Mouse (Mus musculus) kidney, embryonic 15.5 days (tissue): ENCODE results near the gene Nrgn. TPM values are rescaled to one million over a fixed set of nuclear protein-coding genes. Genes with fewer than 3 reads are reported as not detected.

Experiments used
- ATAC-seq: fragments of 200-750 bp; cut with Nextera tagmentation; replicated peaks from 2 replicates; pipeline ENCODE4 v1.8.0; 2017; ENCODE audit warnings: moderate TSS enrichment; ENCODE audit not compliant: low FRiP score
- H3K27ac ChIP-seq: fragments of 300-500 bp; sonication (generic); 2 replicates; pipeline ENCODE4 v1.5.1; 2015; ENCODE audit warnings: mild to moderate bottlenecking, inconsistent platforms
- H3K27me3 ChIP-seq: fragments of 300-500 bp; sonication (generic); 2 replicates; pipeline ENCODE4 v1.6.1; 2015; ENCODE audit warnings: inconsistent platforms
- H3K36me3 ChIP-seq: fragments of 300-500 bp; sonication (generic); 2 replicates; pipeline ENCODE4 v1.6.1; 2015; ENCODE audit warnings: inconsistent platforms
- H3K4me1 ChIP-seq: fragments of 300-500 bp; sonication (generic); 2 replicates; pipeline ENCODE4 v1.6.1; 2015; ENCODE audit warnings: inconsistent platforms
- H3K4me2 ChIP-seq: fragments of 300-500 bp; sonication (generic); 2 replicates; pipeline ENCODE4 v1.6.1; 2015; ENCODE audit warnings: moderate library complexity, mild to moderate bottlenecking, inconsistent platforms
- H3K4me3 ChIP-seq: fragments of 300-500 bp; sonication (generic); replicated peaks from 2 replicates; pipeline ENCODE4 v1.5.1; 2015; ENCODE audit warnings: mild to moderate bottlenecking, inconsistent platforms
- H3K9ac ChIP-seq: fragments of 300-500 bp; sonication (generic); 2 replicates; pipeline ENCODE4 v1.6.1; 2015; ENCODE audit warnings: mild to moderate bottlenecking, inconsistent platforms
- H3K9me3 ChIP-seq: fragments of 300-500 bp; sonication (generic); replicated peaks from 2 replicates; pipeline ENCODE4 v1.6.1; 2016; ENCODE audit warnings: inconsistent platforms
- WGBS: fragments of 180-500 bp; shearing (Covaris S2); methylation state at CpG from one replicate; pipeline ENCODE4 v1.1.7; 2015; ENCODE audit warnings: mixed read lengths; 5-methylcytosine and 5-hydroxymethylcytosine counted together
- polyA plus RNA-seq: library from polyadenylated mRNA; unstranded; fragments of >200 nt; fragmentation: Nextera tagmentation; extraction: Ambion mirVana; gene quantifications from 2 replicates; pipeline ENCODE4 v1.2.1, GENCODE M21; 2015

The Nrgn gene
- polyA plus RNA-seq, 1 experiment from 2014 or later, result 4.2 TPM

DNA sequence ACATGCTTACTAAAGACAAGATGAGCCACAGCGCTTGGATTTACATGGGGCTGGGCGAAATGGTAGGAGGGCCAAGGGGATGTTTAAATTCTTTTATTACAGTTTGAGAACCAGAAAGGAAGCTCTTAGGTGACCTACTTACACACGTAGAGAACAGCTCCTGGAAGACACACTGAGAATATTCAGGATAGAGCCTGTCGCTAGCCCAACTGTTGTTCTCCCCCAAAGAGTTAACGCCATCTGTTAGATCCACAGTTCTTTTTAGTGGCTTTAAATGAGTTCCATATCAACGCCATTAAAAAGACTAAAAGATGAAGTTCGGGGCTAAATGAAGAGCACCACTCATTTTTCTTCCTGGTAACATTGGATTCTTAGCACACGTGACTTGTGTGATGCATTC is 33.7 kb downstream of the Nrgn start:
- ATAC-seq, result no peak
- H3K36me3 ChIP-seq, result peaks cover 45% of the 10 kb centered on the region
- H3K9ac ChIP-seq, result no peak overlapping the region
- H3K27me3 ChIP-seq, result no peaks in the 10 kb centered on the region
- H3K9me3 ChIP-seq, result no peaks in the 10 kb centered on the region
- H3K27ac ChIP-seq, result no peak overlapping the region
- no peak overlapping the region for H3K4me2 ChIP-seq
- peaks cover 3% of the 10 kb centered on the region for H3K4me1 ChIP-seq
- H3K4me3 ChIP-seq, result no peak overlapping the region
- WGBS, result 94% methylated on average over 8 of the region's 8 CpGs

DNA sequence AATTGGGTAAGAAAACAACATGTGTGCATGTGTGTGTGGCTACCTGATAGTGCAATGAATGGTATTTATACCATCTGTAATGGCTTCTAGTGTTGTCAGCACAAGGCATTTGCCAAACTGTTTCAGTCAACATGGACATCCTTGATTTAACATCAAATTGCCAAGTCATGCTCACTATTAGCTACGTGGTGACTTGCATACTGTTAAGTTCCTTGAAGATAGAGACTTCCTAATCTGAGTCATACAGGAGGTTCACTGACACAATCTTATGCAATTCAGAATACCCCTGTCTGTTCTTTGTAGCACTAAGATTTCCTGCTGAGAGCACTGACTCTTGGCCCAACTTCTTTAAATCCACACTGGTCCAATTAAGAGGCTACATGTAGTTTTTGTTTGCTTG is 35.2 kb downstream of the Nrgn start:
- Histone ChIP-seq H3K27me3 (no peaks in the 10 kb centered on the region), H3K36me3 (peaks cover 34% of the 10 kb centered on the region), H3K4me2 (no peak overlapping the region), H3K27ac (no peak overlapping the region), H3K9me3 (no peaks in the 10 kb centered on the region), H3K4me1 (peaks cover 13% of the 10 kb centered on the region), H3K4me3 (no peak overlapping the region), H3K9ac (no peak overlapping the region)
- WGBS, result 80% methylated on average over 1 of the region's 1 CpGs
- 0 out of 2 replicates have a peak, but pooled peaks have one; percentile 9 for ATAC-seq

DNA sequence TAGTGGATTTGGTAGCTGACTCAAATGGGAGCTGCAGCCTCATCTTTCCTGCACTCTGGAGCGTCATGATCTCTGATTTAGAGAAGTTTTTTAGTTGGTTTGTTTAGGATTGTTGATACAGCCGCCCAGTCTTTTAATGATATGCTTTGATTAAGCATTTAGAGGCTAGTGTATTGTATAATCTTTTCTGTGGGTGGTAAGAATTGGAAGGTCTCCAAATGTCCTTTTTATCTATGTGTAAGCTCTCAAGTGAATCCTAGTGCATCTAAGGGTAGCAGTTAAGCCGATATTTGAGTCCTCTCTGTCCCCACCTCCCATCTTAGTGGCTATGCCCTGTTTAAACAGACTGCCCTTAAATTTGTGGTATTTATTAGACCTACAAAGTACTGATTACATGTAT is 38.2 kb downstream of the Nrgn start:
- H3K27me3 ChIP-seq, result no peaks in the 10 kb centered on the region
- peaks cover 13% of the 10 kb centered on the region for H3K4me1 ChIP-seq
- no peak for ATAC-seq
- peaks cover 9% of the 10 kb centered on the region for H3K36me3 ChIP-seq
- no peak overlapping the region for H3K4me2 ChIP-seq
- no peak overlapping the region for H3K27ac ChIP-seq
- H3K9ac ChIP-seq, result no peak overlapping the region
- WGBS, result 58% methylated on average over 3 of the region's 3 CpGs
- H3K4me3 ChIP-seq, result no peak overlapping the region
- H3K9me3 ChIP-seq, result no peaks in the 10 kb centered on the region

- H3K36me3 ChIP-seq, result no peaks in the 10 kb centered on the region
- H3K27me3 ChIP-seq, result no peaks in the 10 kb centered on the region
- H3K9me3 ChIP-seq, result no peaks in the 10 kb centered on the region
- H3K4me1 ChIP-seq, result peaks cover 23% of the 10 kb centered on the region
- no peak overlapping the region for H3K4me3 ChIP-seq
- H3K27ac ChIP-seq, result no peak overlapping the region
- H3K4me2 ChIP-seq, result no peak overlapping the region
- no peak for ATAC-seq
- 92% methylated on average over 2 of the region's 2 CpGs for WGBS
- no peak overlapping the region for H3K9ac ChIP-seq
These were observed 40.6 kb downstream of the Nrgn start for GRCm38 (mm10) chr9:37512097-37512496.

DNA sequence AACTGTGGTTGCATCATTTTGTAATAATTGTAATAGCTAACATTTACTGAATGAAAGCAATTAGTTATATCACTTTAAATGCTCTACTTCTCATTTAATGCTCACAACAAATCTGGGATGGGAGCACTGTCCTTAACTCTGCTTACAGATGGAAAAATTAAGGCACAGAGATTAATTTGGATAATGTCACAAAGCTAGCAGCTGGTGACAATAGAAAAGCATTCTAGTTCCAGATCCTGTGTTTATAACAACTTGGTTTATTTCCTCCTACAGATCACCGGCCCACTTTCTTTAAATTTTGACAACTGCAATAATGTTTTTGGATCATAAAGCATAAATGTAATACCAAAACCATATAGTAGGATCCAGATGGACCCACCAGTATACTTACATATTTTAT is 46.7 kb downstream of the Nrgn start:
- H3K27ac ChIP-seq, result no peak overlapping the region
- no peak for ATAC-seq
- WGBS, result 91% methylated on average over 1 of the region's 1 CpGs

DNA sequence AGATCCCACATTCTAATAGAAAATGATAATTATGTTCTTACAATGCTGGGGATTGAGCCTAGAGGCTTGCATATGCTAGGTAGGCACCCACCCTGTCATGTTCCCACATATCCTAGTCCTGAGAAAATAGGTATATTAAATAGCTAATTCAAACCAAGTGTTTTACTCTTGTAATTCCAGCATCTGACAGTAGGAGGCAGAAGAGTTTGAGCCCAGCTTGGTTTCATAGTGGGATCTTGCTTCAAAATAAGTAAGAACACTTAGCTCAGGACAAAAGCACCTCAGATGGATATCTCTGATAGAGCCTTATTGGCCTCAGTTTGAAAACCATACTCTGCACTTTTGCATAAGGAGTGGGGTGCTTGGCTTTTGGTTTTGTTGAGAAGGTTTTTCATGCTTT is 48.4 kb downstream of the Nrgn start:
- ATAC-seq, result no peak
- Histone ChIP-seq H3K9me3 (no peaks in the 10 kb centered on the region), H3K4me1 (peaks cover 10% of the 10 kb centered on the region), H3K27ac (no peak overlapping the region), H3K9ac (no peak overlapping the region), H3K27me3 (no peaks in the 10 kb centered on the region), H3K4me3 (no peak overlapping the region), H3K4me2 (no peak overlapping the region), H3K36me3 (peaks cover 8% of the 10 kb centered on the region; the same call in 1 of the 2 replicates)

More for the DNA sequence above, 46.7 kb downstream of the Nrgn start:
- Histone ChIP-seq H3K4me3 (no peak overlapping the region), H3K9me3 (no peaks in the 10 kb centered on the region), H3K4me1 (peaks cover 10% of the 10 kb centered on the region), H3K9ac (no peak overlapping the region), H3K4me2 (no peak overlapping the region), H3K36me3 (peaks cover 5% of the 10 kb centered on the region; the same call in 1 of the 2 replicates), H3K27me3 (no peaks in the 10 kb centered on the region)

GRCm38 (mm10) chr9:37501170-37501569 is 51.5 kb downstream of the Nrgn start:
- Histone ChIP-seq H3K27ac (no peak overlapping the region), H3K27me3 (no peaks in the 10 kb centered on the region), H3K4me1 (no peaks in the 10 kb centered on the region), H3K36me3 (peaks cover 9% of the 10 kb centered on the region; the same call in 1 of the 2 replicates), H3K4me3 (no peak overlapping the region), H3K4me2 (no peak overlapping the region), H3K9ac (no peak overlapping the region), H3K9me3 (no peaks in the 10 kb centered on the region)
- WGBS, result 98% methylated on average over 1 of the region's 1 CpGs
- no peak for ATAC-seq

- Histone ChIP-seq H3K4me1 (no peaks in the 10 kb centered on the region), H3K9ac (no peak overlapping the region), H3K4me3 (no peak overlapping the region), H3K27me3 (no peaks in the 10 kb centered on the region), H3K36me3 (peaks cover 12% of the 10 kb centered on the region; the same call in 1 of the 2 replicates), H3K9me3 (no peaks in the 10 kb centered on the region), H3K4me2 (no peak overlapping the region), H3K27ac (no peak overlapping the region)
- ATAC-seq, result no peak
- WGBS, result 86% methylated on average over 3 of the region's 3 CpGs
These were observed 52.5 kb downstream of the Nrgn start for GRCm38 (mm10) chr9:37500201-37500600.

- Histone ChIP-seq H3K27ac (no peak overlapping the region), H3K4me3 (no peak overlapping the region), H3K4me2 (no peak overlapping the region), H3K9me3 (no peaks in the 10 kb centered on the region), H3K27me3 (no peaks in the 10 kb centered on the region), H3K36me3 (peaks cover 8% of the 10 kb centered on the region; the same call in 1 of the 2 replicates), H3K4me1 (peaks cover 3% of the 10 kb centered on the region; the same call in 1 of the 2 replicates), H3K9ac (no peak overlapping the region)
- ATAC-seq, result no peak
These were observed 56.4 kb downstream of the Nrgn start for GRCm38 (mm10) chr9:37496325-37496724.

GRCm38 (mm10) chr9:37495761-37496160 is 56.9 kb downstream of the Nrgn start:
- peaks cover 4% of the 10 kb centered on the region for H3K4me1 ChIP-seq
- no peak for ATAC-seq
- H3K9me3 ChIP-seq, result no peaks in the 10 kb centered on the region
- 54% methylated on average over 3 of the region's 3 CpGs for WGBS
- H3K4me3 ChIP-seq, result no peak overlapping the region
- H3K9ac ChIP-seq, result no peak overlapping the region
- H3K4me2 ChIP-seq, result no peak overlapping the region
- H3K27me3 ChIP-seq, result no peaks in the 10 kb centered on the region
- H3K36me3 ChIP-seq, result peaks cover 8% of the 10 kb centered on the region; the same call in 1 of the 2 replicates
- H3K27ac ChIP-seq, result no peak overlapping the region

Other genes starting within 250 kb of the Nrgn start
- 7.1 and 8.0 TPM in 2 replicates for gene Ccdc15, start 204.5 kb downstream of the Nrgn start, polyA plus RNA-seq
- gene Hepacam, start 185.6 kb downstream of the Nrgn start, polyA plus RNA-seq, result not detected in 2 replicates
- 15.8 and 19.6 TPM in 2 replicates for gene Robo4, start 151.0 kb downstream of the Nrgn start, polyA plus RNA-seq
- 0.18 and 0.53 TPM in 2 replicates for gene Robo3, start 119.7 kb downstream of the Nrgn start, polyA plus RNA-seq
- 22.1 and 23.9 TPM in 2 replicates for gene Msantd2, start 63.6 kb downstream of the Nrgn start, polyA plus RNA-seq
- gene Esam, start 24.8 kb downstream of the Nrgn start, polyA plus RNA-seq, result 72.7 and 76.5 TPM in 2 replicates
- gene Vsig2, start 13.6 kb downstream of the Nrgn start, polyA plus RNA-seq, result 0.91 and 1.4 TPM in 2 replicates
- gene Siae, start 2.8 kb upstream of the Nrgn start, polyA plus RNA-seq, result 9.5 and 9.6 TPM in 2 replicates
- 6.6 and 6.7 TPM in 2 replicates for gene Spa17, start 60.8 kb upstream of the Nrgn start, polyA plus RNA-seq
- 140 and 141 TPM in 2 replicates for gene Tbrg1, start 104.4 kb upstream of the Nrgn start, polyA plus RNA-seq
- gene Panx3, start 116.3 kb upstream of the Nrgn start, polyA plus RNA-seq, result 5.4 TPM in 1 of 2 replicates, not detected in the other
- not detected in 2 replicates for gene Olfr160, start 163.3 kb upstream of the Nrgn start, polyA plus RNA-seq
- gene Olfr874, start 192.2 kb upstream of the Nrgn start, polyA plus RNA-seq, result not detected in 2 replicates
- not detected in 2 replicates for gene Olfr875, start 219.0 kb upstream of the Nrgn start, polyA plus RNA-seq